ENCODE assay signal across 14 mouse cellular contexts in genomic region chr11:49772251-49772650, GRCm38 (mm10). TPM values are rescaled to one million over a fixed set of nuclear protein-coding genes. Genes with fewer than 3 reads are reported as not detected.
DNase-seq lines count a peak whose midpoint lies in the region; ATAC-seq lines count a peak whose summit lies in the region.
"Had no signal": no experiment of that assay in that cellular context is flagged by ENCODE, and none has a peak within 500 bp of the region (broad histone marks: within the 10 kb centered on the region; RNA-seq: fewer than 3 reads in every experiment).

No protein-coding gene starts in this region.

- WGBS in embryonic facial prominence, embryonic 14.5 days: 59% methylated on average over 5 of the region's 5 CpGs
- 70% methylated on average over 5 of the region's 5 CpGs for WGBS in embryonic facial prominence, embryonic 10.5 days
- 71% methylated on average over 5 of the region's 5 CpGs for WGBS in kidney, embryonic 14.5 days

- no peaks in the 10 kb centered on the region for H3K36me3 ChIP-seq in embryonic facial prominence, embryonic 14.5 days (ENCODE audit: control insufficient read depth, insufficient read depth, low read length)
- no peaks in the 10 kb centered on the region for H3K36me3 ChIP-seq in embryonic facial prominence, embryonic 10.5 days (replicated peaks)
- no peaks in the 10 kb centered on the region for H3K36me3 ChIP-seq in kidney, embryonic 14.5 days (ENCODE audit: control insufficient read depth, insufficient read depth, low read length)
- H3K36me3 ChIP-seq: embryonic facial prominence, embryonic 15.5 days; forebrain, embryonic 12.5 days had no signal

- H3K4me1 ChIP-seq in embryonic facial prominence, embryonic 14.5 days (ENCODE audit: control insufficient read depth, insufficient read depth, low read length): no peaks in the 10 kb centered on the region
- H3K4me1 ChIP-seq in embryonic facial prominence, embryonic 10.5 days: peaks cover 14% of the 10 kb centered on the region
- no peaks in the 10 kb centered on the region for H3K4me1 ChIP-seq in kidney, embryonic 14.5 days (ENCODE audit: control insufficient read depth, insufficient read depth, low read length)
- H3K4me1 ChIP-seq: embryonic facial prominence, embryonic 15.5 days; forebrain, embryonic 12.5 days had no signal

- no peaks in the 10 kb centered on the region for H3K27me3 ChIP-seq in embryonic facial prominence, embryonic 14.5 days (replicated peaks; ENCODE audit: control insufficient read depth, insufficient read depth, low read length)
- no peaks in the 10 kb centered on the region for H3K27me3 ChIP-seq in embryonic facial prominence, embryonic 10.5 days (replicated peaks; ENCODE audit: low read depth, poor library complexity, severe bottlenecking)
- no peaks in the 10 kb centered on the region for H3K27me3 ChIP-seq in kidney, embryonic 14.5 days (ENCODE audit: control insufficient read depth, insufficient read depth, low read length)
- H3K27me3 ChIP-seq: embryonic facial prominence, embryonic 15.5 days; forebrain, embryonic 12.5 days had no signal

- H3K4me3 ChIP-seq in embryonic facial prominence, embryonic 14.5 days (ENCODE audit: low read depth, low read length): no peak overlapping the region
- H3K4me3 ChIP-seq in embryonic facial prominence, embryonic 10.5 days: no peak overlapping the region
- no peak overlapping the region for H3K4me3 ChIP-seq in kidney, embryonic 14.5 days (ENCODE audit: low read length)
- H3K4me3 ChIP-seq: embryonic facial prominence, embryonic 15.5 days; forebrain, embryonic 12.5 days had no signal

- DNase-seq in embryonic facial prominence, embryonic 14.5 days (ENCODE audit: low spot score): peak; percentile 11
- DNase-seq in embryonic facial prominence, embryonic 10.5 days (ENCODE audit: low spot score): no peak
- peak; percentile 70 for DNase-seq in 416B (ENCODE audit: low read depth)
- peak; percentile 8 for DNase-seq in brain, adult 2 months (ENCODE audit: low read depth, low spot score)
- peak; percentile 31 for DNase-seq in naive thymus-derived CD4-positive, alpha-beta T cell, adult 2 months (ENCODE audit: low read depth)
- no peak for DNase-seq in adrenal gland, postnatal 25 days
- DNase-seq in cerebellum, postnatal 36 days: no peak
- DNase-seq: cerebellum, postnatal 10 days; heart, postnatal 14 days; kidney, postnatal 10 days; left cerebral cortex, postnatal 4 days had no signal

- no peaks in the 10 kb centered on the region for H3K9me3 ChIP-seq in embryonic facial prominence, embryonic 14.5 days (ENCODE audit: control insufficient read depth, low read length)
- no peaks in the 10 kb centered on the region for H3K9me3 ChIP-seq in embryonic facial prominence, embryonic 10.5 days
- no peaks in the 10 kb centered on the region for H3K9me3 ChIP-seq in kidney, embryonic 14.5 days (ENCODE audit: control insufficient read depth, low read length)
- H3K9me3 ChIP-seq: embryonic facial prominence, embryonic 15.5 days; forebrain, embryonic 12.5 days had no signal

- no peak for ATAC-seq in embryonic facial prominence, embryonic 14.5 days (ENCODE audit: low read depth)
- no peak for ATAC-seq in kidney, embryonic 14.5 days (ENCODE audit: low FRiP score, low TSS enrichment)

- H3K9ac ChIP-seq in embryonic facial prominence, embryonic 14.5 days (ENCODE audit: low read depth, low read length): no peak overlapping the region
- H3K9ac ChIP-seq in kidney, embryonic 14.5 days (ENCODE audit: low read depth, low read length): no peak overlapping the region
- H3K9ac ChIP-seq: embryonic facial prominence, embryonic 15.5 days; forebrain, embryonic 12.5 days had no signal

- H3K27ac ChIP-seq in embryonic facial prominence, embryonic 14.5 days (replicated peaks; ENCODE audit: low read depth, low read length): no peak overlapping the region
- H3K27ac ChIP-seq in embryonic facial prominence, embryonic 10.5 days (replicated peaks): no peak overlapping the region
- H3K27ac ChIP-seq in kidney, embryonic 14.5 days (ENCODE audit: low read depth, low read length): no peak overlapping the region
- H3K27ac ChIP-seq: embryonic facial prominence, embryonic 15.5 days; forebrain, embryonic 12.5 days had no signal

- no peak overlapping the region for H3K4me2 ChIP-seq in embryonic facial prominence, embryonic 14.5 days (ENCODE audit: low read depth, low read length)
- no peak overlapping the region for H3K4me2 ChIP-seq in kidney, embryonic 14.5 days (replicated peaks; ENCODE audit: low read depth, low read length)
- H3K4me2 ChIP-seq: embryonic facial prominence, embryonic 15.5 days; forebrain, embryonic 12.5 days had no signal

RNA-seq across cellular contexts. Expression of gene Gfpt2, which starts 21.7 kb away (rescaled TPM):
- 22.5 and 26.9 TPM in 2 replicates for polyA plus RNA-seq in embryonic facial prominence, embryonic 14.5 days (2014; fragmentation: Nextera tagmentation; extraction: Ambion mirVana)
- polyA plus RNA-seq in embryonic facial prominence, embryonic 10.5 days (2016; fragmentation: Nextera tagmentation; extraction: Ambion mirVana): 40.5 and 44.0 TPM in 2 replicates
- 2.8 and 2.9 TPM in 2 replicates for total RNA-seq in adrenal gland, postnatal 25 days (2021)
- polyA plus RNA-seq in kidney, embryonic 14.5 days (2014; fragmentation: Nextera tagmentation; extraction: Ambion mirVana): 8.1 and 12.6 TPM in 2 replicates

RNA-seq across cellular contexts. Expression of gene Cnot6, which starts 59.7 kb away (rescaled TPM):
- 56.4 and 60.1 TPM in 2 replicates for polyA plus RNA-seq in embryonic facial prominence, embryonic 14.5 days (2014; fragmentation: Nextera tagmentation; extraction: Ambion mirVana)
- 60.7 and 61.7 TPM in 2 replicates for polyA plus RNA-seq in embryonic facial prominence, embryonic 10.5 days (2016; fragmentation: Nextera tagmentation; extraction: Ambion mirVana)
- total RNA-seq in adrenal gland, postnatal 25 days (2021): 53.0 and 58.6 TPM in 2 replicates
- polyA plus RNA-seq in kidney, embryonic 14.5 days (2014; fragmentation: Nextera tagmentation; extraction: Ambion mirVana): 75.3 and 77.4 TPM in 2 replicates

Comparison
In these comparisons a context has a peak if more than half of its experiments do, and no peak if none do; other contexts are left out.
1. DNase-seq: peak in embryonic facial prominence, embryonic 14.5 days (single experiment), 416B (single experiment), brain, adult 2 months (single experiment) and naive thymus-derived CD4-positive, alpha-beta T cell, adult 2 months (single experiment); none in embryonic facial prominence, embryonic 10.5 days (single experiment), adrenal gland, postnatal 25 days (single experiment) and cerebellum, postnatal 36 days (0 of 2).